Mouse (Mus musculus): ENCODE data around the gene Commd4.
A peak's percentile ranks its signal among the peaks of the same experiment; 100 is the strongest.

Gene Commd4

GRCm38 (mm10) chr9:57141417-57142353 lies 16.4 kb downstream of the Commd4 start:
- DNase-seq, result no peak

- DNase-seq, result no peak
Measured at GRCm38 (mm10) chr9:57139571-57139970, 18.6 kb downstream of the Commd4 start.

- no peak for DNase-seq
Measured at GRCm38 (mm10) chr9:57139110-57139509, 19.0 kb downstream of the Commd4 start.

- no peak for DNase-seq
Measured at GRCm38 (mm10) chr9:57138507-57138906, 19.6 kb downstream of the Commd4 start.

GRCm38 (mm10) chr9:57137777-57138176 lies 20.4 kb downstream of the Commd4 start:
- DNase-seq, result no peak

- no peak for DNase-seq
Measured at GRCm38 (mm10) chr9:57137246-57137645, 20.9 kb downstream of the Commd4 start.

- peak; percentile 95 for DNase-seq
Measured at GRCm38 (mm10) chr9:57130577-57131433, 27.3 kb downstream of the Commd4 start, which contains the start of gene Man2c1. TSS of gene Man2c1 (plus strand) at chr9:57130690.

- DNase-seq, result no peak
Measured at GRCm38 (mm10) chr9:57129641-57130040, 28.5 kb downstream of the Commd4 start.

- peak; percentile 22 for DNase-seq
Measured at GRCm38 (mm10) chr9:57117261-57117755, 40.8 kb downstream of the Commd4 start.

Data from kidney, adult 18-20 months (tissue).